Mouse (Mus musculus) liver, adult 2 months (tissue): ENCODE data around the gene Cd300lf.

ENCODE experiments used
- CTCF ChIP-seq: fragments of 200-500 bp; IDR thresholded peaks from 2 replicates; pipeline ENCODE4 v1.5.1; 2011; ENCODE audit warnings: low read depth, low read length, control low read depth
- POLR2A ChIP-seq: fragments of 200-500 bp; IDR thresholded peaks from 2 replicates; pipeline ENCODE4 v1.6.1; 2011; ENCODE audit warnings: low read length, control low read depth; ENCODE audit not compliant: insufficient read depth; ENCODE audit errors: extremely low read depth

DNA sequence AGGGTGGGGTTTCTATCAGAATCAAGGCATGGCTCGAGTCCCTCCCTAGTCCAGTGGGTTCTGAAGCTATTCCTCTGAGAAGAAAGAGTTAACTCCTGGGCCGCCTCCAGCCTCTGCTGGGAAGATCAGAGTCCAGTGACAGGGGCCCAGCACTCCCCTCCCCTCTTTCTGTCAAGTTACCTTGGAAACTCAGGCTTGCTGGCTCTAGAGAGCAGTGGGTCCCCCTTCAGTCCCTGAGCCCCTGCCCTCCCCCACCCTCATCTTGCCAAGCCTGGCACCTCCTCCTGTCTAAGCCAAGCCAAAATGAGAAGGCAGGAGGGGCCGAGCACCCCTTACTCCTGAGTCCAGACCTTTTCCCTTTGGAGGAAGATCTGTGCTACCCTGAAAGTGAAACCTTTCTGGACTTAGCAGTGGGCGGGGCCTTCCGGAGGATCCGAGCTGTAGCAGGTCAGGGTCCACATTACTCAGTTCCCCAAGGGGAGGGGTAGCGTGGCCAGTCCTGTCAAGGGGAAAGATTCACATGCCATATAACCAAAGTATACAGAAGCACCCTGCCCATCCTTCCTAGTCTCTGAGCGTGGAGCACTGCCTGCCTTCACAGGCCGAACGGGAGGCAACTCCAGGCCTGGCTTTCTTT is 43.9 kb upstream of the Cd300lf start:
- TF ChIP-seq POLR2A (no peak), CTCF (no peak)
